Mouse (Mus musculus) kidney, adult 2 months (tissue): ENCODE results near the gene Rnf144b. TPM values are rescaled to one million over a fixed set of nuclear protein-coding genes. Genes with fewer than 3 reads are reported as not detected.

Experiments used
- DNase-seq: peaks from one replicate; pipeline ENCODE4 v3.0.0; 2021
- H3K27ac ChIP-seq: fragments of 200-500 bp; 2 replicates; pipeline ENCODE4 v1.5.1; 2012; ENCODE audit warnings: low read depth, low read length, control low read depth, inconsistent platforms; ENCODE audit not compliant: insufficient read depth
- H3K27me3 ChIP-seq: fragments of 200-500 bp; replicated peaks from 2 replicates; pipeline ENCODE4 v1.6.1; 2012; ENCODE audit warnings: mild to moderate bottlenecking, moderate library complexity, low read length, inconsistent platforms; ENCODE audit not compliant: control insufficient read depth, insufficient read depth
- H3K36me3 ChIP-seq: fragments of 200-500 bp; 2 replicates; pipeline ENCODE4 v1.6.1; 2012; ENCODE audit warnings: mild to moderate bottlenecking, moderate library complexity, low read length, inconsistent platforms; ENCODE audit not compliant: control insufficient read depth, insufficient read depth
- H3K4me1 ChIP-seq: fragments of 200-500 bp; 2 replicates; pipeline ENCODE4 v1.6.1; 2011; ENCODE audit warnings: low read length; ENCODE audit not compliant: control insufficient read depth, insufficient read depth
- H3K4me3 ChIP-seq: fragments of 200-500 bp; 2 replicates; pipeline ENCODE4 v1.5.1; 2011; ENCODE audit warnings: mild to moderate bottlenecking, low read depth, low read length, control low read depth; ENCODE audit not compliant: insufficient read depth
- CTCF ChIP-seq: fragments of 200-500 bp; conservative IDR thresholded peaks from 2 replicates; pipeline ENCODE4 v1.5.1; 2011; ENCODE audit warnings: low read depth, mild to moderate bottlenecking, control low read depth, low read length, moderate library complexity, mixed read lengths; ENCODE audit not compliant: insufficient read depth, insufficient read length
- POLR2A ChIP-seq: fragments of 200-500 bp; IDR thresholded peaks from one replicate; pipeline ENCODE4 v1.6.1; 2011; ENCODE audit warnings: low read depth, low read length, control low read depth
- WGBS: fragments of 180-500 bp; shearing (Covaris S2); methylation state at CpG from one replicate; pipeline ENCODE4 v1.1.7; 2018; 5-methylcytosine and 5-hydroxymethylcytosine counted together
- polyA plus RNA-seq: library from polyadenylated mRNA; depleted of rRNA; stranded (reverse); fragments of >200 nt; gene quantifications from 2 replicates; pipeline ENCODE4 v1.2.3, GENCODE M21; 2012

Gene Rnf144b
- polyA plus RNA-seq, 1 experiment = 3.1 TPM

- H3K36me3 ChIP-seq = no peaks in the 10 kb centered on the region
- under 1% methylated on average over 20 of the region's 20 CpGs for WGBS
- no peaks in the 10 kb centered on the region for H3K27me3 ChIP-seq
- H3K4me3 ChIP-seq = peak overlapping the region; percentile 89
- peak overlapping the region; percentile 55 for H3K27ac ChIP-seq
- no peak for DNase-seq
- TF ChIP-seq POLR2A = no peak
- no peak for TF ChIP-seq CTCF
- peaks cover 6% of the 10 kb centered on the region; the same call in 1 of the 2 replicates for H3K4me1 ChIP-seq
Observed at GRCm38 (mm10) chr13:47106580-47106888, 15.9 kb upstream of the Rnf144b start.

GRCm38 (mm10) chr13:47109239-47109638 is 13.2 kb upstream of the Rnf144b start:
- TF ChIP-seq CTCF = no peak
- TF ChIP-seq POLR2A = no peak
- Histone ChIP-seq H3K4me3 (no peak overlapping the region), H3K36me3 (no peaks in the 10 kb centered on the region), H3K27ac (no peak overlapping the region), H3K27me3 (no peaks in the 10 kb centered on the region), H3K4me1 (peaks cover 6% of the 10 kb centered on the region; the same call in 1 of the 2 replicates)
- WGBS = 79% methylated on average over 2 of the region's 2 CpGs
- DNase-seq = no peak

DNA sequence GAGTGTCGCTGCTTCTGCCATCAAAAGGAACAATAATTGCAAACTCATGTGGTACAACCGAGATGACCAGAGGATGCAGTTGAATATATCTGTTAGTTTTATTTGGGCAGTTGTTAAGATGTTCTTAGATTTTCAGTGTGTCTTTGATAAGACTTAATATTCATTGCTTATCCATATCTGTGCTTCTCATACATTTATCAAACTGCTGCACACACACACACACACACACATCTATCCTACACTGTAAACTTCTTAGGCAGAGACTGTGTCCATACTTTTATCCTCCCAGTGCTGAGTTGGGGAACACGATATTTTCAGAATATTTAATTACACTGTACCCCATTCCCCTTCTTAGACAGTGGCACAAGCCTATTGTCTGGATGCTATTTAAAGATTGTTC is 11.3 kb upstream of the Rnf144b start:
- TF ChIP-seq POLR2A = no peak
- no peak for TF ChIP-seq CTCF
- Histone ChIP-seq H3K4me3 (no peak overlapping the region), H3K27ac (no peak overlapping the region), H3K36me3 (no peaks in the 10 kb centered on the region), H3K27me3 (no peaks in the 10 kb centered on the region), H3K4me1 (no peaks in the 10 kb centered on the region)
- no peak for DNase-seq
- WGBS = 84% methylated on average over 3 of the region's 3 CpGs

DNA sequence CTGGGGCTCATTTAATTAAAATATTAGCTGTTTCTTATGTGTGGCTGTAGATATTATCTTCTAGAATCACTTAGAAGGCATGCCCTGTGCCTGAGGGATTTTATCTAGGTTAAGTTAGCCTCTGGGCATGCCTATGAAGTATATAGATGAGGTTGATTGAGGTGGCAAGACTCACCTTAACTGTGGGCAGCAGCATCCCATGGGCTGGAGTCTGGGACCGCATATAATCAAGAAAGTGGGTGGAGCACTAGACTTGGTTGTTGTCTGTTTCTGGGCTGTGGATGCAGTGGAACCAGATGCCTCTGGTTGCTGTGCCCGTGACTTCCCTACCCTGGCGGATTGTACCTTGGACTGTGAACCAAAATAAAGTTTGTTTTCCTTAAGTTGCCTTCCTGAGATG is 10.4 kb upstream of the Rnf144b start:
- no peak for TF ChIP-seq POLR2A
- TF ChIP-seq CTCF = no peak
- DNase-seq = no peak
- Histone ChIP-seq H3K36me3 (no peaks in the 10 kb centered on the region), H3K27me3 (no peaks in the 10 kb centered on the region), H3K4me1 (no peaks in the 10 kb centered on the region), H3K27ac (no peak overlapping the region), H3K4me3 (no peak overlapping the region)
- 80% methylated on average over 3 of the region's 3 CpGs for WGBS

- TF ChIP-seq CTCF = no peak
- no peak for TF ChIP-seq POLR2A
- H3K36me3 ChIP-seq = no peaks in the 10 kb centered on the region
- 71% methylated on average over 3 of the region's 3 CpGs for WGBS
- DNase-seq = no peak
- H3K4me3 ChIP-seq = no peak overlapping the region
- H3K27ac ChIP-seq = no peak overlapping the region
- no peaks in the 10 kb centered on the region for H3K4me1 ChIP-seq
- no peaks in the 10 kb centered on the region for H3K27me3 ChIP-seq
Observed at GRCm38 (mm10) chr13:47112924-47113323, 9.5 kb upstream of the Rnf144b start.

DNA sequence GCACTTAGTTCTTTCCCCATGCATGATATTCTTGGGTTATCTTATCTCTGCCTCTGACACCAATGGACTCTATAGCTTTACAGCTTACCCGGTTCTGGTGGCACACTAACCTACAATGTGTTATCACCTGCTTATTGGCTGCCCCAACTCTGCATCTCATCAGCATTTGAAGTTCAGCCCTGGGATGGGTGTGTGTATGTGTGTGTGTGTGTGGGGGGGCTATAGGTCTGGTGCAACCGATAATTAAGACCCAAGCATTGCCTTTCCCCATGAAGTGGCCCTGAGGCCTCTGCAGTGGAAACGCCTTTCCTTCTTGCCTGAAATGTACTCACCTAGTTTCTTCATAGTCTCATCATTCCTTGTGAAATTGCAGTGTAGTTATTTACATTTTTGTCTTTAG is 6.5 kb upstream of the Rnf144b start:
- no peak for TF ChIP-seq CTCF
- no peak for TF ChIP-seq POLR2A
- 91% methylated on average over 3 of the region's 3 CpGs for WGBS
- Histone ChIP-seq H3K4me1 (no peaks in the 10 kb centered on the region), H3K4me3 (no peak overlapping the region), H3K36me3 (no peaks in the 10 kb centered on the region), H3K27ac (no peak overlapping the region), H3K27me3 (no peaks in the 10 kb centered on the region)
- DNase-seq = no peak

GRCm38 (mm10) chr13:47121333-47121889 is 1.0 kb upstream of the Rnf144b start:
- Histone ChIP-seq H3K36me3 (no peaks in the 10 kb centered on the region), H3K4me1 (no peaks in the 10 kb centered on the region; the same call in 1 of the 2 replicates)
- 53% methylated on average over 12 of the region's 12 CpGs for WGBS

DNA sequence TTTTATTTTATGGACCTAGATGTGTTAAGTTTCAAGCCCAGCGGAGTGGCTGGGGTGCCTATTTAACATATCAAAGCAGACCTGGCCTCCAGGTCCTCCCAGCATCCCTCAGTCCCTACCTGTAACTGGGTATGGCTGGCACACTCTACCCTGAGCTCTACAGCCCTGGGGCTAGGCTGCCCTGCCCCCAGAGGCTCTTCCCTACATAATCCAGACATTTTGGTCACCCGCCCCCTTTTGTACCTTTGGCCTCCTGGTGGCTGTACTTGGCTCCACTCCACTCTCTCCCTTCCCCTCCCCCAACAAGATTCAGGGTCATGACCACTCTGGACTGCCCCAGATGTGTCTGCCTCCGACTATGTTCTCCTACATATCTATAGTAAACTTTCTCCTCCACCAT is 2.0 kb downstream of the Rnf144b start:
- 48% methylated on average over 3 of the region's 3 CpGs for WGBS

More at GRCm38 (mm10) chr13:47121333-47121889, 1.0 kb upstream of the Rnf144b start:
- no peak for DNase-seq
- Histone ChIP-seq H3K27me3 (no peaks in the 10 kb centered on the region), H3K4me3 (no peak overlapping the region), H3K27ac (no peak overlapping the region)
- TF ChIP-seq POLR2A (no peak), CTCF (peak; percentile 34)

More for the DNA sequence above, 2.0 kb downstream of the Rnf144b start:
- TF ChIP-seq POLR2A = no peak
- Histone ChIP-seq H3K4me1 (no peaks in the 10 kb centered on the region; the same call in 1 of the 2 replicates), H3K27me3 (no peaks in the 10 kb centered on the region), H3K27ac (no peak overlapping the region), H3K36me3 (no peaks in the 10 kb centered on the region), H3K4me3 (no peak overlapping the region)
- no peak for DNase-seq
